Mouse (Mus musculus) Patski (cell line): ENCODE measurements around the gene Golga1. TPM values are rescaled to one million over a fixed set of nuclear protein-coding genes. Genes with fewer than 3 reads are reported as not detected.
"Not testable (repeated sequence)": the region's sequence is repeated elsewhere in the genome, so short reads cannot be mapped to it uniquely, and the experiment has no call there.

ENCODE experiments used
- ATAC-seq: fragments of 100-300 bp; one replicate; pipeline ENCODE4 v1.8.0; 2021
- CTCF ChIA-PET: fragments of 350-600 bp; sonication (Branson Sonifier 250); formaldehyde crosslinking; loops from one replicate; lab custom pipeline; 2022; ENCODE audit warnings: inconsistent platforms; lab: Charles Lee
- POLR2A ChIA-PET: fragments of 350-600 bp; sonication (Branson Sonifier 250); formaldehyde crosslinking; loops from one replicate; lab custom pipeline; 2022; ENCODE audit warnings: antibody characterized with exemption, inconsistent platforms; lab: Charles Lee
- DNase-seq: peaks from one replicate; pipeline ENCODE4 v3.0.0-alpha.2; 2011; ENCODE audit warnings: low read depth, low spot score
- H3K27me3 ChIP-seq: fragments of 371-371 bp; one replicate; pipeline ENCODE4 v1.5.1; 2021
- CTCF ChIP-seq: fragments of 100-300 bp; IDR thresholded peaks from one replicate; pipeline ENCODE4 v1.5.1; 2021
- in situ Hi-C: fragments of 300-500 bp; cut with MboI; formaldehyde crosslinking; loops from 3 replicates; pipeline ENCODE4 v1.11.1; 2018; ENCODE audit warnings: low pct_unique_long_range_greater_than_20kb, mixed read lengths
- polyA plus RNA-seq: library from polyadenylated mRNA; unstranded; gene quantifications from one replicate; pipeline ENCODE4 v1.2.3, GENCODE M21; 2021

Gene Golga1
- polyA plus RNA-seq, 1 experiment from 2014 or later: 31.3 TPM

DNA sequence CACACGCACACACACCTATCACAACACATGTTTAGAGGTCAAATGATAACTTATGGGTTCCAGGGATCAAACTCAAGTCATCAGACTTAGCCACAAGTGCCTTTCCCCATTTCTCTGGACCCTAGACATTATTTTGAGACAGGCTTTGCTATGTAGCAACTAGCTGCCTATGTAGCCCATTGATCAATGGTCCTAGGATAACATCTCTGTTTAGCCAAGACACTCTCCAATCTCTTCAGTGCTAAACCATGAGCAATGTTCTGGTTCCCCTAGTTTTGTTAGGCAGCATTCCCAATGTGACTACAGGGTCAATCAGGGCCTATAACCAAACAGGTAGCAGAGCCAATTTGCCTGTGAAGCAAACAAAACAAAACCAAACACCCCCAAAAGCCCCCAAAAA lies 16.8 kb downstream of the Golga1 start:
- CTCF ChIA-PET: interaction anchor here (0.9 kb wide), 1 partner anchor 14 kb away, joined by 3 read pairs; no protein-coding TSS in a partner anchor
- POLR2A ChIA-PET: interaction anchor here (1.3 kb wide), 1 partner anchor 38 kb away, joined by 3 read pairs; no protein-coding TSS in a partner anchor
- TF ChIP-seq CTCF: no peak
- ATAC-seq (no peak), DNase-seq (no peak)
- H3K27me3 ChIP-seq: no peaks in the 10 kb centered on the region
- in situ Hi-C loops: loop anchor here (25.0 kb wide), 1 partner anchor 1661 kb away; no protein-coding TSS in a partner anchor

DNA sequence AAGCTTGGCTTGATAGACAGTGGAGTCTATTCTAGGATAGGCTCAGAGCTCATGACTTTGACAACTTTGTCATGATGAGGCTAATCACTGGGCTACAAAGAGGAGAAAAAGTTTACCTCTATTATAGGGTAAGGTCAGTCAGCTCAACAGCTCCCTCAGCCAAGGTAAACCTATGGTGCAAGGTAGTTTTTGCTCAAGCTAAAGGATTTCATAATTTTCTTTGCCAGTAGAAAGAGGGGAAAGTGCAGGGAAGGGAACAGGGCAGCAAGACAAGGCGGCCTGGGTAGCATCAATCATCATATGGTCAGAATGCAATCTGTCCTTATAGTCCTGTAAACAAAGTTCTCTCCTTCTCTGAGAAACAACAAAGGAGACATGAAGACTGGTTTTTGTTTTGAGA lies 25.1 kb downstream of the Golga1 start:
- in situ Hi-C loops: loop anchor here (25.0 kb wide), 1 partner anchor 1653 kb away; no protein-coding TSS in a partner anchor
- no peak for TF ChIP-seq CTCF
- no peaks in the 10 kb centered on the region for H3K27me3 ChIP-seq
- ChIA-PET POLR2A (no interaction called here), CTCF (interaction anchor here (0.8 to 1.5 kb wide), 5 partner anchors 10 to 48 kb away, joined by 3 to 5 read pairs (median 3); no protein-coding TSS in a partner anchor)
- ATAC-seq (no peak), DNase-seq (no peak)

DNA sequence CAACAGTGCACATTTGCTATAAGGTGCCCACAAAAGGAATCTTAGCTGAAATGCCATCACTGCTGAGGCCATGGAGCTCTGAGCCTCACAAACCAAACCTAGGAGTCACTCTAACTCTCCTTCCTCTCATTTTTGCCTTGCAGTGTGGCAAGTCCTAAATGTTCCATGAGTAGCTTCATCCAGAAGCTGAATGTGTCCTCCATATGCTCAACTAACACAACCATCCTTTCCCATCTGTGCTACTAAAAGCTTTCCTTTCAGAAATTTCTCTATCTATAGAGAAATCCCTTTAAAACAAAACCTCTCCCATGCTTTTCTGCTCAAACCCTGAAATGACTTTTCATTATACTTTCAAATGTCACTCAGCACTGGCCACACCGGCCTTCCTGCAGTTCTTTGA lies 33.7 kb downstream of the Golga1 start:
- no peak for ATAC-seq
- no peak for TF ChIP-seq CTCF
- in situ Hi-C loops: loop anchor here (25.0 kb wide), 1 partner anchor 1644 kb away; no protein-coding TSS in a partner anchor

DNA sequence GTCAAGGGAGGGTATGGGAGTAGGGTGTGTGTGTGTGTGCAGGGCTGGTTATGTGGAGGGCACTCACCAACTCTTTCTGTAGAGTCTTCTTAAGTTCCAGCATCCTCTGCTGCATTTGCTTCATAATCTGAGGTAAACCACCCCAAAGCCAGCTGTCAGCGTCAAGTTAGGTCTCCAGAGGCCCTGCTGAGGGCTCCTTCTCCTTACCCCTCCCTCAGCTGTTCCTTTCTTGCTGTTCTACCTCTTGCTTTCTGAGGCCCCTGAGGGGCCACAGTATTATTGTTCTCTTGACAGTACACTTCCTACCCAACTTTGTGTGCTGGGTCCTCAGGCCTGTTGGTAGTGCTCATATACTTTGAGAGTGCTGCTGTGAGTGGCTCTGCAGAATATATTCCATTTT lies 45.3 kb downstream of the Golga1 start:
- no peak for ATAC-seq
- no peak for TF ChIP-seq CTCF
- in situ Hi-C loops: no loop called here
- POLR2A ChIA-PET: no interaction called here
- no peak for DNase-seq
- H3K27me3 ChIP-seq: no peaks in the 10 kb centered on the region
- CTCF ChIA-PET: interaction anchor here (1.0 to 1.1 kb wide), 3 partner anchors 9 to 24 kb away, joined by 3 to 4 read pairs (median 3); no protein-coding TSS in a partner anchor

More for the DNA sequence above, 33.7 kb downstream of the Golga1 start:
- POLR2A ChIA-PET: no interaction called here
- CTCF ChIA-PET: interaction anchor here (0.8 to 1.5 kb wide), 2 partner anchors 11 to 20 kb away, joined by 3 to 5 read pairs; no protein-coding TSS in a partner anchor
- DNase-seq: no peak
- no peaks in the 10 kb centered on the region for H3K27me3 ChIP-seq

DNA sequence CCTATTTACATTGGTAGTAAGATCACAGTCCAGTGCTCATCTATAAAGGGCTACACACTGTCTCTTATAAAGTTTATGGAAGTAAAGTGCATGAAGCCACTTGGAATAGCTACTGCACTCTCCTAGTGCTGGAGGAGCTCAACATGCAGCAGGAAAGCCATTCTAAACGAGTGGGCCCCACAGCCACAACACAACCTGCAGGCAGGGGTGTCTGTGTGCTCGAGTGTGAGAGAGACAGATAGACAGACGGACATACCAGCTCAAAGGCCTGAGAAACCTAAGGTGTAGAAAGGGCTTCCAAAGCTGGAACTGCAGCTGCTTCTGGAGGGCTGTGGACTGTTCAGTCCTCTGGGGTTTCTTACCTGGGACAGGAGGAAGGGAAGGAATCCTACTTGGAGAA lies 48.8 kb downstream of the Golga1 start:
- DNase-seq: no peak
- ChIA-PET CTCF (interaction anchor here (1.4 to 3.8 kb wide), 4 partner anchors 10 to 138 kb away, joined by 3 to 15 read pairs (median 5); partner anchors contain the start of gene Rpl35), POLR2A (no interaction called here)
- TF ChIP-seq CTCF: no peak
- in situ Hi-C loops: no loop called here
- no peaks in the 10 kb centered on the region for H3K27me3 ChIP-seq
- no peak for ATAC-seq

DNA sequence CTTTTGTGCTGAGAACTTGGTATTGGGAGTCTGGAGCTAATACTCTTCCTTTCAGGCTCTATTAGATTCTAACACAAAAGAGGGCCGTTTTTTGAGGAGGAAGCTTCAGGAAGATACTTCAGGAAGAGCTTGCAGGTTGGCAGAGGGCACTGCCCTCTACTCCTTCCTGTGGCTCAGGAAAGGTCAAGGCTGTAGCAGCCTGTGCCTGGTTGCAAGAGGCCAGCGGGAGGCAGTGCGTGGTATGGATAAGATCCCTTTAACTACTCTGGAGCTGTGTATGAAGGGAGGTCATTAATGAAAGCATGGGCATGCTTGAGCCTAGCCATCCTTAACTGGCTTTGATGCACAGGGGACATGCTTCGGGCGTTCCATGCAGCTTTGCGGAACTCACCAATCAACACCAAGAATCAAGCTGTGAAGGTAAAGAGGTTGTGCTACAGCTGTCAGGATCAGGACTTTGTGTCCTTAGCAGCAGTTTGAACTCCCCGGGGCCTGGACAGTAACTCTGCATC lies 52.5 kb downstream of the Golga1 start:
- CTCF ChIA-PET: no interaction called here
- TF ChIP-seq CTCF: no peak
- ATAC-seq (no peak), DNase-seq (no peak)
- POLR2A ChIA-PET: no interaction called here
- H3K27me3 ChIP-seq: no peaks in the 10 kb centered on the region
- in situ Hi-C loops: no loop called here

DNA sequence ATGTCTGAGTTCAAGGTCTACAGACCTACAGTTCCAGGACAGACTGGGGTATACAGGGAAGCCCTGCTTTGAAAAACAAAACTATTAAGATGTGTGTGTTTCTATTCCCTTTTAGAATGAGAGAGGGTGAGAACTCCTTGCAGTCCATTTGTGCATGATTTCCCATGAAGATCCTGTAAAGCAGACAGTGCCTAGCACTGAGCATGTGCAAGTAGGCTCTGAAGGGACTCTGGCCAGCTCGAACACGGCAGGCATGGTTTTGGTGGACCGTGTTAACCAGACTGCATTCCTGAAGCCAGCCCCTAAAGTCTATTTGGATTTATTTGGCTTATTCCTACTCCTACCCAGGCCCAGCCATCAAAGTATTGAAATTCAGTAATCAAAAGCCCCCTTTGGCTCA lies 53.4 kb downstream of the Golga1 start:
- no peaks in the 10 kb centered on the region for H3K27me3 ChIP-seq
- TF ChIP-seq CTCF: no peak
- POLR2A ChIA-PET: no interaction called here
- DNase-seq: no peak
- ATAC-seq: no peak
- CTCF ChIA-PET: interaction anchor here (1.4 kb wide), 1 partner anchor 20 kb away, joined by 3 read pairs; no protein-coding TSS in a partner anchor
- in situ Hi-C loops: no loop called here

DNA sequence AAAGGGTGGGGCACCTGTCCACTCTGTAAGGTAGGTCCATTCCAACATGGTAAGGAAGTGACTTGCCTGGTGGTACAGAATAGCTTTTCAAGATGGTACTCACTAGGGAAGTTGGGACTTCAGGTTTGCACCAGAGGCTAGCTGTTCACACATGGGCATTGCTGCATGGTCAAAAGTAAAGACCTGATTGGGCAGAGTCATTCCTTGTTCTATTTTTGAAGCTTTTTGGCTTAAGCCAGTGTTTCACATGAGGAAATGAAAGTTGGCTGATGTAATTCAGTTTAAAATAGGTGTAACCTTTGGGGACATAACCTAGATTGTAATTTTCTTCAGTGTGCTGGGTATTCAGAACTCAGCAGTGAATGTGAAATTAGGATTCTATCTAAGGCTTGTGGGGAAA lies 54.1 kb downstream of the Golga1 start:
- in situ Hi-C loops: no loop called here
- TF ChIP-seq CTCF: no peak
- H3K27me3 ChIP-seq: no peaks in the 10 kb centered on the region
- DNase-seq (no peak), ATAC-seq (no peak)
- POLR2A ChIA-PET: interaction anchor here (1.4 to 1.7 kb wide), 2 partner anchors 10 to 37 kb away, joined by 3 read pairs; no protein-coding TSS in a partner anchor
- CTCF ChIA-PET: interaction anchor here (1.4 kb wide), 1 partner anchor 20 kb away, joined by 3 read pairs; no protein-coding TSS in a partner anchor

DNA sequence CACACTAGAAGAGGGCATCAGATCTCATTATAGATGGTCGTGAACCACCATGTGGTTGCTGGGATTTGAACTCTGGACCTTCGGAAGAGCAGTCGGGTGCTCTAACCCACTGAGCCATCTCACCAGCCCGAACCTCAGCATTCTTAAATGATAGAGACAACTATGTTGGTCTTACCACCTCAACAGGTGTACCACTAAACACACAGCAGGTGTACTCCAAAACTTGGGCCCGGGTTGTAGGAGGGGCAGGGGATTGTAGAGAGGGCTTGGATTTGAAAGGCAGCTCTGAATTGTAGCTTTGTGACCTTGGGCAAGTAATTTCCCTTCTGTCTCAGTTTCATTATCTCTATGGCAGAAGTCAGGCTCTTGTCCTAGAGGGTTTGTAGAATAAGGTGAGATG lies 55.2 kb downstream of the Golga1 start:
- CTCF ChIA-PET, in situ Hi-C loops, H3K27me3 ChIP-seq, ATAC-seq, DNase-seq: not testable (repeated sequence)
- POLR2A ChIA-PET: interaction anchor here (1.0 to 1.7 kb wide), 3 partner anchors 11 to 38 kb away, joined by 3 read pairs; no protein-coding TSS in a partner anchor

DNA sequence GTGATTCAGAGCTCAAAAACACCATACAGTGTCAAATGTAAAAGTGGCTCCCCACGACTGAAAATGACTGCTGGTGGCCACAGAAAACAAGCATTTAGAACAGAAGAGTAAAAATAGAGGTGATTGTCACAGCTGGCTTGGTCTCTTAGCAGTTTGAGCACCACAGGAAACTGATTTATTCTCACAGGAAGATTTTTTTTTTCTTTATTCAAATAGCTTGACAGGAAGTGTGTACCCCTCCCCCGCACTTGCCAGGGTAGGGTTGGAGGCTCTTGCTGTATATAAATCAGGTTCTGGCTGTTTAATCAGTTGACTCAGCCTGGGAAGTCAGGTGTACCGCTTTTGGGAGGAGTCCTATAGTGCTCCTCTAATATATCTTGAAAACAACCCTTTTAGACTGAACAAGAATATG lies 56.4 kb downstream of the Golga1 start:
- CTCF ChIA-PET: interaction anchor here (0.7 kb wide), 1 partner anchor 81 kb away, joined by 3 read pairs; no protein-coding TSS in a partner anchor
- DNase-seq: no peak
- H3K27me3 ChIP-seq: no peaks in the 10 kb centered on the region
- TF ChIP-seq CTCF: no peak
- POLR2A ChIA-PET: interaction anchor here (1.1 to 1.9 kb wide), 2 partner anchors 10 kb away, joined by 6 to 7 read pairs; no protein-coding TSS in a partner anchor
- ATAC-seq: no peak
- in situ Hi-C loops: loop anchor here (10.0 kb wide), 1 partner anchor 364 kb away; the partner anchor contains the start of gene Psmb7
